Mouse (Mus musculus) heart, adult 2 months (tissue): ENCODE measurements at regions not wholly inside any gene's neighbourhood (a gene's known extent, or its start where the extent isn't known, plus 50 kb on each side); places are given as distances from the start of the nearest gene placed in this dataset.

ENCODE experiments used
- CTCF ChIP-seq: fragments of 200-600 bp; IDR thresholded peaks from 2 replicates; pipeline ENCODE4 v1.8.1; 2022; ENCODE audit warnings: antibody characterized with exemption, mild to moderate bottlenecking, moderate library complexity
- POLR2A ChIP-seq: fragments of 200-500 bp; IDR thresholded peaks from 2 replicates; pipeline ENCODE4 v1.6.1; 2011; ENCODE audit warnings: mild to moderate bottlenecking, low read depth, low read length, control low read depth; ENCODE audit not compliant: insufficient read depth

DNA sequence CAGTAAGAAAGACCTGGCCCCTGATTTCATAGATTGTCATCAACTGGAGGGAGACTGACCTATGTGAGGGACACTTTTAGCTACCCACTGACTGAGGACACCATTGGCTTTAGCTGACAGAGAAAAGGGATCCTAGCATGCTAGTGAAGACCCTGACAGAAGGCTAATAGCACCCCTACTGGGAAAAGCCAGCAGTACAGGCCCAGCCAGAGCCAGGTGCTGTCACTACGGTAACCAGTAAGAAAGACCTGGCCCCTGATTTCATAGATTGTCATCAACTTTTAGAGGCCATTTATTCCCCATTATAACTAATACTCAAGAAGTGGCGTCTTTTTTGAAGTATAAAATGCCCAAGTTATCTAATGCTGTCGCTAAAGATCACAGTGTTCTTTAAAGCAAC lies 70.2 kb upstream of the Hk2 start:
- peak; percentile 52 for TF ChIP-seq CTCF
- no peak for TF ChIP-seq POLR2A
